Mouse (Mus musculus) right cerebral cortex, postnatal 25 days (tissue): ENCODE measurements around the gene Paxip1.

Experiments
- DNase-seq: peaks from one replicate; pipeline ENCODE4 v3.0.0; 2022

The Paxip1 gene

DNA sequence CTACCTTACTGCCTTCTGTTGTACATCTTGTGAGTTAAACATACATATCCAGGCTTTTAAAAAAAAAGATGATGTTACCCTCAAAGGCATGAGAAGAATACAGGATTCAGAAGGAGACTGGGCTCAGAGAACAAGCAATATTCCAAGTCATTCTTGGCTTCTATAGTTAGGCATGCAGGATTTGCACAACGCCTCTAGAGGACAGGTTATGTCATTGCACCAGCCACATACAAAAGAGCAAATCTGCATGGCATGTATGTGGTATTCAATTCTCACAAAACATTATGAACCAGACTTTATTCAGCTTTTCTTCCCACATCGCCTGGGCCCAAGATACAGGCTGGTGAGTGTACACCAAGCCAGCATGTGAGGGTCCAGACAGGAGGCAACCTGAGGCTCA, 67.0 kb downstream of the Paxip1 start:
- DNase-seq, result no peak

- DNase-seq, result no peak
These were observed 72.2 kb downstream of the Paxip1 start for GRCm38 (mm10) chr5:27719311-27719710.

DNA sequence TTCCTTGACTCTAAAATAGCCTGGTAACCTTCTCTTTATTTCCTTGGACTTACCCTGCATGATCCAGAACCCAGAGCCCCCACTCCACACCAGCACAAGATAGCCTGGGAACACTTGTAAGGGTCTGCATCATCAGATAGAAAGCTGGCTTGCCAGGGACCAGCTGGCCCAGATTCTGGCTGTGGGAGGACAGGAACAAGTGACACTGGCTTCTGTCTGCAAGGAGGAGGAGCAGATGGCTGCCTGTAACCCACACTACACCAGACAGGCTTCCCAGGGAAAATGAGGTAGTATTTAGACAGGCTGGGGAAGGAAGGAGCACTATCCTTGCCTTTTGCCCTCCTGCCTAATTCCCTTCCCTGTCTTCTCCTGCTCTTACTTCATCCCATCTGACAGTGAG, 74.2 kb downstream of the Paxip1 start:
- peak; percentile 50 for DNase-seq

DNA sequence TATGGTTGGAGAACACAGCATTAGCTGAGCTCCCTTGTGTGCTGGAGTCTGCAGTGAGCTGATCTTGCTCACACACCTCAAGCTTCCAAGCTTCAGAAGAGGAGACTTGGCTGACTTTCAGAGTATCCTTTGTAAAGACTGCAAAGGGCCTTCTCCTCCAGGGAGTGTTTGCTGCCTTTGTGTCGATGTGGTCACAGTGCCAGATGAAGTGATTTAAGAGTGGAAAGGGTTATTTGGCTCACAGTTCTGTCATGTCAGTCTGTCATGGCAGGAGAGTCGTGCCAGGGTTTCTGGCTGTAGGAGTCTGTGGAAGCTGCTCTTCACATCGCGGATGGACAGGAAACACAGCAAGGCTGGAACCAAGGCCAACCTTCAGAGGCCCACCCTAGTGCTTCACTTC, 75.5 kb downstream of the Paxip1 start:
- no peak for DNase-seq

DNA sequence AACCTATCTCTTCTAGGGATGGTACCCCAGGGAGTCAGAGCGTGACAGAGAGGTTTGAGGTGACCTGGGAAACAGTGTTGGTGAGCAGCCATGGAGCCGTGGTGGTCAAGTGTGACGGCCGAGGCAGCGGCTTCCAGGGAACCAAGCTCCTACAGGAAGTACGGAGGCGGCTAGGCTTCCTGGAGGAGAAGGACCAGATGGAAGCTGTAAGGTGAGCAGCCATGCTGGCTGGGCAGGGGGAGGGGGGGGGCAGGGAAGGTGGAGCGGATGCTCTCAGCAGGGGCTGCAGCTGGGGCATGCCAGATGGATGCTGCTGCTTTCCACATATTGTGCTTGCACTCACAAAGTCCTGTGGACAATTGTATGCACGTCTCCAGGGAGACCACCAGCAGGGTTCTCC, 77.1 kb downstream of the Paxip1 start:
- DNase-seq, result no peak

DNA sequence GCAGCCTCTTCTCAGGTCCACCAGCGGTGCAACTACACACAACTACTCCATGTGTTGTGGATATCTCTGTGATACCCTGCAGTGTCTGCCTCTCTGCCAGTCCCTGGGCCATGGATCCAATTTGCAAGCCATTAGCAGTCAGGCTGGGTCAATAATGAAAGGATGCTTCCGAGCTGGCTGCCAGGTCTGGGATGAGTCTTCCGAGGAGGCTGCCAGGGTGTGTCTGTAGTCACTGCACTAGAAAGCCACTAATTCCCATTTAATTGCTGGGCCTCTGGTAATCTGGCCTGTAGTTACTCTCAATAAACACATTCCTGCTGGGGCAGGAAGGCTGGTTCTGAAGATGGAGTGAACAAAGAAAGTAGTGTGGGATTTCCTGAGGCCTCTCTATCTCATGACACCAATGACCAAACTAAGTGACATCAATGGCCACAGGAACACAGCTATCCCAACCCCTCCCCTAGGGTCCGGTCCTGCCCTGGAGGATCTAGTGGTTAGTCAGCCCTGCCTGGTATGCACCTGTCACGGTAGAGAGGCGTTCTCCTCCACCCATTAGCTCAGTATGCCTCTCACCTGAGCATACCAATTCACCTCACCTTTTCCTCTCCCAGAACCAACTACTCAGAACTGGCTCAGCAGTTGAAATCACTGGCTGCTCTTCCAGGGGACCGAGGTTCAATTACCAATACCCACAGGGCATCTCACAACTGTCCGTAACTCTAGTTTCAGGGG, 79.9 kb downstream of the Paxip1 start:
- no peak for DNase-seq

DNA sequence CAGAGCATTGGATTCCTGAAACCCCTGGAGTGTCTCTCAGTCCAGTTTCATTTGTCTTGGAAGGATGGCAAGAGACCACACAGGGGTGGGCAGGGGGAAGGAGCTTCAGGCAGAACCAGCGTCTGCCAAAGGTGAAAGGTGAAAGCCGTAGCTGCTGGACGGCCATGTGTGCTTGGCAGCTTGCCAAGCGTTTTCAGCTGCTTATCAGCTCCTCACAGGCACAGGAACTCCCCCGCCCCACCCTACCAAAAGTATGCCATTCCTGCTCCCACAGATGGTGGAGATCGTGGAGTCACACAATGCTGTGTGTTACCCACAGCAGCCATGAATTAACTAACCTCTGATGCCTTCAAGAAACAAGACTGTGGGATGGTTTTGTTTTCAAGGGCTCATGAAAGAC, 83.3 kb downstream of the Paxip1 start:
- DNase-seq, result no peak

GRCm38 (mm10) chr5:27707283-27707682, 84.2 kb downstream of the Paxip1 start:
- DNase-seq, result no peak

GRCm38 (mm10) chr5:27706551-27706950, 84.9 kb downstream of the Paxip1 start:
- no peak for DNase-seq

DNA sequence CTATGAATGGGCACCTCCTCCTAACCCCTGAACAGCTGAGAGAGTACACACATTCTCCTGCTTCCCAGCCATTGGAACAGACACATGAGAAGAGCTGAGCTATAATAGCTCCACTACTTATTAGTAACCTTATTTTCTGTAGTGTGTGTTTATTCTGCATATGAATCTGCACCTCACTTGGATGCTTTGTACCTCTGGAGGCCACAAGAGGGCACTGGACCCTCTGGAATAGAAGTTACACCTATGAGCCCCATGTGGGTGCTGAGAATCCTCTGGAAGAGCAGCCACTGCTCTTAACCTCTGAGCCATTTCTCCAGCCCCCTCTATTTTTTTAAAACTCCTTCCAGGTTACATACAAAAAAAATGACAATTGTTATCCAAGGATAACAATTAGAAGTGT, 86.5 kb downstream of the Paxip1 start:
- DNase-seq, result no peak

DNA sequence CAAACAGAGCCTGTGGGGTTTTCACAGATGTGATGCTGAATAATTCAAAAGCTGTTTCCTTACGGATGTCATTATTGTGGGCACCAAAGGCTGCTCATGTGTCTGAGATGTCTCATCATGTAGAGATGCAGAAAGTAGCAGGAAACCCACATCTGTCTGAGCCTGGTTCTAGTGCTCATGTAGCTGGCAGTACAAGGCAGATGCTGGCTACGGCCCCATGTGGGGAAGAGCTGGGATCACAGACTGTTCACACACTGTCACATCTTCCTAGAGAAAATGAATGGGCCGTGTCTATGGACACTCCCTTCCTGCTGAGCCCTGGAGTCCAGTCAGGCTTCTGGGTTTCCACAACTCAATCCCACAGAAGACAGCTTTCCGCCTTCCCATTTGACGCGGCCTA, 89.0 kb downstream of the Paxip1 start:
- DNase-seq, result no peak
